Mouse (Mus musculus): ENCODE measurements at regions not wholly inside any gene's neighbourhood (a gene's known extent, or its start where the extent isn't known, plus 50 kb on each side); places are given as distances from the start of the nearest gene placed in this dataset.

GRCm38 (mm10) chr13:26382631-26383030, 387.3 kb downstream of the Hdgfl1 start:
- no peak for TF ChIP-seq POLR2A (IDR thresholded peaks at IDR 0.05; ENCODE audit: control insufficient read depth in 1 of 2, insufficient read depth in 1 of 2, low read depth in 1 of 2, low read length in 2 of 2, poor library complexity in 1 of 2)
- no peak for TF ChIP-seq ELF1 (IDR thresholded peaks at IDR 0.05; ENCODE audit: low read depth, low read length)
- no peak for TF ChIP-seq UBTF (IDR thresholded peaks at IDR 0.05; ENCODE audit: borderline replicate concordance, insufficient read depth, low read depth, low read length)
- no peak for TF ChIP-seq EP300 (IDR thresholded peaks at IDR 0.05; ENCODE audit: low read depth in 1 of 2, low read length in 2 of 2)
- TF ChIP-seq NELFE (IDR thresholded peaks at IDR 0.05; ENCODE audit: low read depth, low read length), result no peak
- no peak for TF ChIP-seq GATA1 (IDR thresholded peaks at IDR 0.05; ENCODE audit: low read depth, low read length)
- no peak for TF ChIP-seq CTCF (IDR thresholded peaks at IDR 0.05 in 2 of 3, conservative IDR thresholded peaks at IDR 0.05 in 1 of 3; ENCODE audit: control insufficient read depth in 1 of 3, insufficient read depth in 1 of 3, low read depth in 2 of 3, low read length in 3 of 3, poor library complexity in 1 of 3, severe bottlenecking in 1 of 3)
- TF ChIP-seq USF1 (IDR thresholded peaks at IDR 0.05; ENCODE audit: low read depth, low read length), result no peak
- no peak for TF ChIP-seq MAX (IDR thresholded peaks at IDR 0.05; ENCODE audit: low read length)
- no peak for TF ChIP-seq KAT2A (conservative IDR thresholded peaks at IDR 0.05; ENCODE audit: low read depth, low read length)
- TF ChIP-seq CHD2 (IDR thresholded peaks at IDR 0.05; ENCODE audit: low read length), result no peak
- no peak for TF ChIP-seq CHD1 (IDR thresholded peaks at IDR 0.05; ENCODE audit: low read depth, low read length)

Measured in MEL (cell line).